Mouse (Mus musculus) hindbrain, embryonic 13.5 days (tissue): Measurements from ENCODE around the gene Sar1b. TPM values are rescaled to one million over a fixed set of nuclear protein-coding genes. Genes with fewer than 3 reads are reported as not detected.
"Not testable (repeated sequence)": the region's sequence is repeated elsewhere in the genome, so short reads cannot be mapped to it uniquely, and the experiment has no call there.

Experiments
- ATAC-seq: fragments of 200-750 bp; cut with Nextera tagmentation; 2 replicates; pipeline ENCODE4 v1.8.0; 2017; ENCODE audit warnings: moderate TSS enrichment; ENCODE audit not compliant: low FRiP score
- H3K27ac ChIP-seq: fragments of 300-500 bp; sonication (generic); 2 replicates; pipeline ENCODE4 v1.5.1; 2015; ENCODE audit warnings: inconsistent platforms, mild to moderate bottlenecking, moderate library complexity
- H3K27me3 ChIP-seq: fragments of 300-500 bp; sonication (generic); 2 replicates; pipeline ENCODE4 v1.6.1; 2015; ENCODE audit warnings: mild to moderate bottlenecking, inconsistent platforms
- H3K36me3 ChIP-seq: fragments of 300-500 bp; sonication (generic); 2 replicates; pipeline ENCODE4 v1.6.1; 2015; ENCODE audit warnings: mild to moderate bottlenecking, inconsistent platforms
- H3K4me1 ChIP-seq: fragments of 300-500 bp; sonication (generic); replicated peaks from 2 replicates; pipeline ENCODE4 v1.6.1; 2015; ENCODE audit warnings: inconsistent platforms
- H3K4me2 ChIP-seq: fragments of 300-500 bp; sonication (generic); 2 replicates; pipeline ENCODE4 v1.6.1; 2015; ENCODE audit warnings: inconsistent platforms, mild to moderate bottlenecking, moderate library complexity
- H3K4me3 ChIP-seq: fragments of 300-500 bp; sonication (generic); 2 replicates; pipeline ENCODE4 v1.5.1; 2015; ENCODE audit warnings: mild to moderate bottlenecking, inconsistent platforms
- H3K9ac ChIP-seq: fragments of 300-500 bp; sonication (generic); 2 replicates; pipeline ENCODE4 v1.6.1; 2015; ENCODE audit warnings: mild to moderate bottlenecking, inconsistent platforms
- H3K9me3 ChIP-seq: fragments of 300-500 bp; sonication (generic); 2 replicates; pipeline ENCODE4 v1.6.1; 2016; ENCODE audit warnings: inconsistent platforms
- WGBS: fragments of 180-500 bp; shearing (Covaris S2); methylation state at CpG from one replicate; pipeline ENCODE4 v1.1.7; 2015; 5-methylcytosine and 5-hydroxymethylcytosine counted together
- polyA plus RNA-seq: library from polyadenylated mRNA; unstranded; fragments of >200 nt; fragmentation: Nextera tagmentation; extraction: Ambion mirVana; gene quantifications from 2 replicates; pipeline ENCODE4 v1.2.1, GENCODE M21; 2015

Gene Sar1b
- polyA plus RNA-seq = 182 and 189 TPM in 2 replicates

GRCm38 (mm10) chr11:51763213-51763907 is at the start of gene Sar1b, which contains the start of gene Sec24a:
Gene Sar1b, plus strand, starts transcription at chr11:51763687.
Gene Sec24a, minus strand, starts transcription at chr11:51763634.
- Histone ChIP-seq H3K27ac (0 out of 2 replicates have a peak within 1 kb of the TSS, but pooled peaks have one; percentile 26), H3K36me3 (peaks cover 3% of the 10 kb centered on the region; the same call in 1 of the 2 replicates), H3K4me1 (peaks cover 25% of the 10 kb centered on the region), H3K27me3 (peaks cover 13% of the 10 kb centered on the region), H3K9ac (peak within 1 kb of the TSS; percentile 91), H3K4me2 (peak within 1 kb of the TSS; percentile 94), H3K9me3 (no peaks in the 10 kb centered on the region), H3K4me3 (peak within 1 kb of the TSS; percentile 89)
- ATAC-seq = peak; percentile 88
- 2% methylated on average over 30 of the region's 30 CpGs for WGBS

GRCm38 (mm10) chr11:51721066-51721465 is 42.4 kb upstream of the Sar1b start:
- Histone ChIP-seq H3K4me2 (no peak overlapping the region), H3K9me3 (no peaks in the 10 kb centered on the region), H3K27me3 (no peaks in the 10 kb centered on the region), H3K27ac (no peak overlapping the region), H3K9ac (no peak overlapping the region), H3K4me1 (no peaks in the 10 kb centered on the region), H3K4me3 (no peak overlapping the region), H3K36me3 (peaks cover 86% of the 10 kb centered on the region)
- 91% methylated on average over 11 of the region's 11 CpGs for WGBS
- ATAC-seq = no peak

- Histone ChIP-seq H3K4me1 (no peaks in the 10 kb centered on the region), H3K9ac (no peak overlapping the region), H3K4me2 (no peak overlapping the region), H3K27me3 (no peaks in the 10 kb centered on the region), H3K9me3 (no peaks in the 10 kb centered on the region), H3K36me3 (peaks cover 52% of the 10 kb centered on the region), H3K4me3 (no peak overlapping the region), H3K27ac (no peak overlapping the region)
- no peak for ATAC-seq
- 77% methylated on average over 1 of the region's 1 CpGs for WGBS
Observed at GRCm38 (mm10) chr11:51732883-51733282, 30.6 kb upstream of the Sar1b start.

GRCm38 (mm10) chr11:51734218-51734617 is 29.3 kb upstream of the Sar1b start:
- ATAC-seq = not testable (repeated sequence)
- WGBS = 98% methylated on average over 13 of the region's 13 CpGs
- H3K36me3 ChIP-seq = peaks cover 53% of the 10 kb centered on the region

GRCm38 (mm10) chr11:51738651-51739403 is 24.7 kb upstream of the Sar1b start:
- H3K27me3 ChIP-seq = no peaks in the 10 kb centered on the region
- H3K4me3 ChIP-seq = no peak overlapping the region
- no peak overlapping the region for H3K9ac ChIP-seq
- H3K4me2 ChIP-seq = no peak overlapping the region
- H3K36me3 ChIP-seq = peaks cover 57% of the 10 kb centered on the region
- H3K9me3 ChIP-seq = no peaks in the 10 kb centered on the region
- H3K27ac ChIP-seq = no peak overlapping the region
- no peak for ATAC-seq
- WGBS = 90% methylated on average over 3 of the region's 3 CpGs
- no peaks in the 10 kb centered on the region for H3K4me1 ChIP-seq

More at GRCm38 (mm10) chr11:51734218-51734617, 29.3 kb upstream of the Sar1b start:
- H3K27me3 ChIP-seq, H3K4me3 ChIP-seq, H3K4me2 ChIP-seq, H3K4me1 ChIP-seq, H3K9me3 ChIP-seq, H3K9ac ChIP-seq, H3K27ac ChIP-seq: not testable (repeated sequence)

GRCm38 (mm10) chr11:51740701-51741100 is 22.8 kb upstream of the Sar1b start:
- WGBS = over 99% methylated on average over 3 of the region's 3 CpGs
- no peaks in the 10 kb centered on the region for H3K27me3 ChIP-seq
- no peaks in the 10 kb centered on the region for H3K4me1 ChIP-seq
- H3K4me2 ChIP-seq = no peak overlapping the region
- no peak overlapping the region for H3K9ac ChIP-seq
- H3K36me3 ChIP-seq = peaks cover 55% of the 10 kb centered on the region
- H3K9me3 ChIP-seq = no peaks in the 10 kb centered on the region
- no peak overlapping the region for H3K4me3 ChIP-seq
- H3K27ac ChIP-seq = no peak overlapping the region
- no peak for ATAC-seq

GRCm38 (mm10) chr11:51746096-51746495 is 17.4 kb upstream of the Sar1b start:
- Histone ChIP-seq H3K4me2 (no peak overlapping the region), H3K36me3 (peaks cover 30% of the 10 kb centered on the region), H3K4me3 (no peak overlapping the region), H3K9ac (no peak overlapping the region), H3K27ac (no peak overlapping the region), H3K27me3 (no peaks in the 10 kb centered on the region), H3K4me1 (no peaks in the 10 kb centered on the region), H3K9me3 (no peaks in the 10 kb centered on the region)
- WGBS = 83% methylated on average over 1 of the region's 1 CpGs
- no peak for ATAC-seq

- peaks cover 23% of the 10 kb centered on the region for H3K4me1 ChIP-seq
Observed at GRCm38 (mm10) chr11:51751623-51752225, 11.8 kb upstream of the Sar1b start.

GRCm38 (mm10) chr11:51755621-51756311 is 7.7 kb upstream of the Sar1b start:
- Histone ChIP-seq H3K27ac (peak overlapping the region; percentile 84), H3K9me3 (no peaks in the 10 kb centered on the region), H3K4me2 (peak overlapping the region; percentile 92), H3K9ac (peak overlapping the region; percentile 97), H3K4me1 (peaks cover 30% of the 10 kb centered on the region), H3K4me3 (peak overlapping the region; percentile 100), H3K36me3 (no peaks in the 10 kb centered on the region; the same call in 1 of the 2 replicates), H3K27me3 (0 out of 2 replicates have a peak, but pooled peaks cover 7% of the 10 kb centered on the region)
- under 1% methylated on average over 46 of the region's 46 CpGs for WGBS
- peak; percentile 81 for ATAC-seq

More at GRCm38 (mm10) chr11:51751623-51752225, 11.8 kb upstream of the Sar1b start:
- ATAC-seq, H3K4me2 ChIP-seq, H3K4me3 ChIP-seq, H3K9me3 ChIP-seq, H3K9ac ChIP-seq, H3K27ac ChIP-seq, H3K36me3 ChIP-seq, H3K27me3 ChIP-seq: not testable (repeated sequence)
- 80% methylated on average over 6 of the region's 6 CpGs for WGBS

- H3K4me1 ChIP-seq = peaks cover 30% of the 10 kb centered on the region
- no peaks in the 10 kb centered on the region; the same call in 1 of the 2 replicates for H3K36me3 ChIP-seq
- peak; percentile 97 for ATAC-seq
- under 1% methylated on average over 41 of the region's 41 CpGs for WGBS
- H3K4me2 ChIP-seq = peak overlapping the region; percentile 92
- H3K9me3 ChIP-seq = no peaks in the 10 kb centered on the region
- H3K27me3 ChIP-seq = 0 out of 2 replicates have a peak, but pooled peaks cover 9% of the 10 kb centered on the region
- H3K27ac ChIP-seq = peak overlapping the region; percentile 84
- peak overlapping the region; percentile 100 for H3K4me3 ChIP-seq
- peak overlapping the region; percentile 97 for H3K9ac ChIP-seq
Observed at GRCm38 (mm10) chr11:51756352-51756771, 7.1 kb upstream of the Sar1b start.

- H3K4me2 ChIP-seq = peak overlapping the region; percentile 92
- H3K27ac ChIP-seq = peak overlapping the region; percentile 84
- H3K27me3 ChIP-seq = peaks cover 13% of the 10 kb centered on the region
- no peaks in the 10 kb centered on the region; the same call in 1 of the 2 replicates for H3K36me3 ChIP-seq
- peak overlapping the region; percentile 100 for H3K4me3 ChIP-seq
- WGBS = 79% methylated on average over 11 of the region's 11 CpGs
- no peak for ATAC-seq
- peaks cover 30% of the 10 kb centered on the region for H3K4me1 ChIP-seq
- H3K9me3 ChIP-seq = no peaks in the 10 kb centered on the region
- peak overlapping the region; percentile 97 for H3K9ac ChIP-seq
Observed at GRCm38 (mm10) chr11:51757023-51757422, 6.5 kb upstream of the Sar1b start.
